Mouse (Mus musculus) neural tube, embryonic 14.5 days (tissue): Measurements from ENCODE around the gene Pard3b. TPM values are rescaled to one million over a fixed set of nuclear protein-coding genes. Genes with fewer than 3 reads are reported as not detected.

Experiments used
- ATAC-seq: fragments of 200-750 bp; cut with Nextera tagmentation; 2 replicates; pipeline ENCODE4 v1.8.0; 2017; ENCODE audit warnings: low read depth, mild to moderate bottlenecking, moderate TSS enrichment, moderate library complexity
- H3K27ac ChIP-seq: fragments of 300-500 bp; sonication (generic); 2 replicates; pipeline ENCODE4 v1.5.1; 2014; ENCODE audit warnings: low read depth, mild to moderate bottlenecking, control low read depth, low read length, moderate library complexity, mixed read lengths
- H3K27me3 ChIP-seq: fragments of 300-500 bp; sonication (generic); 2 replicates; pipeline ENCODE4 v1.6.1; 2014; ENCODE audit warnings: low read length; ENCODE audit not compliant: control insufficient read depth, insufficient read depth
- H3K36me3 ChIP-seq: fragments of 300-500 bp; sonication (generic); 2 replicates; pipeline ENCODE4 v1.6.1; 2014; ENCODE audit warnings: low read length, mixed read lengths; ENCODE audit not compliant: control insufficient read depth, insufficient read depth
- H3K4me1 ChIP-seq: fragments of 300-500 bp; sonication (generic); 2 replicates; pipeline ENCODE4 v1.6.1; 2014; ENCODE audit warnings: low read length; ENCODE audit not compliant: control insufficient read depth, insufficient read depth
- H3K4me2 ChIP-seq: fragments of 300-500 bp; sonication (generic); 2 replicates; pipeline ENCODE4 v1.6.1; 2014; ENCODE audit warnings: mild to moderate bottlenecking, low read depth, low read length, control low read depth
- H3K4me3 ChIP-seq: fragments of 300-500 bp; sonication (generic); 2 replicates; pipeline ENCODE4 v1.5.1; 2014; ENCODE audit warnings: low read depth, low read length, control low read depth, mixed read lengths
- H3K9ac ChIP-seq: fragments of 300-500 bp; sonication (generic); replicated peaks from 2 replicates; pipeline ENCODE4 v1.6.1; 2014; ENCODE audit warnings: low read depth, mild to moderate bottlenecking, control low read depth, low read length, mixed read lengths
- H3K9me3 ChIP-seq: fragments of 300-500 bp; sonication (generic); 2 replicates; pipeline ENCODE4 v1.6.1; 2016; ENCODE audit warnings: low read length; ENCODE audit not compliant: control insufficient read depth
- WGBS: fragments of 180-500 bp; shearing (Covaris S2); extraction: QIAGEN DNeasy Blood & Tissue Kit; methylation state at CpG from one replicate; pipeline ENCODE4 v1.1.7; 2014; 5-methylcytosine and 5-hydroxymethylcytosine counted together
- polyA plus RNA-seq: library from polyadenylated mRNA; unstranded; fragments of >200 nt; fragmentation: Nextera tagmentation; extraction: Ambion mirVana; gene quantifications from 2 replicates; pipeline ENCODE4 v1.2.1, GENCODE M21; 2014

Pard3b gene
- polyA plus RNA-seq, 1 experiment from 2014 or later = 9.9 TPM

DNA sequence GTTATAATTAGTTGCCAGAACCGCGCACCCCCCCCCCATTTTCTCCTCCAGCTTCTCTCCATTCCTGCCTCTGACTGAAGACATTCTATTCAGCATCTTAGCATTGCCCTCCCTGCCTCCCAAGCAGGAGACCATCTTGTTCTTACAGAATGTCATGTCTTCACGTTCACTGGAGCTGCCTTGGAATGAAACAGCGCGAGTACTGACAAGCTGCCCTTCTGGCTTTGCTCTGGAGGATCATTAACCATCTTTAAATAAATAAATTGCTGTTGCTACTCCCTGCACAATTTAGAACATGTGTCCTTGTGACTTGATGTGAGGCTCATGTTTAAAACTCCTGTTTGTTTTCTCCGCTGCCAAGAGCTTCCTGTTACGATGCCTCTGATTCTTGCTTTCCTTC lies 432.5 kb downstream of the Pard3b start:
- Histone ChIP-seq H3K4me3 (no peak overlapping the region), H3K4me2 (no peak overlapping the region), H3K27ac (no peak overlapping the region), H3K36me3 (no peaks in the 10 kb centered on the region), H3K27me3 (no peaks in the 10 kb centered on the region), H3K9me3 (no peaks in the 10 kb centered on the region), H3K9ac (no peak overlapping the region), H3K4me1 (no peaks in the 10 kb centered on the region)
- no peak for ATAC-seq
- WGBS = 77% methylated on average over 7 of the region's 7 CpGs

DNA sequence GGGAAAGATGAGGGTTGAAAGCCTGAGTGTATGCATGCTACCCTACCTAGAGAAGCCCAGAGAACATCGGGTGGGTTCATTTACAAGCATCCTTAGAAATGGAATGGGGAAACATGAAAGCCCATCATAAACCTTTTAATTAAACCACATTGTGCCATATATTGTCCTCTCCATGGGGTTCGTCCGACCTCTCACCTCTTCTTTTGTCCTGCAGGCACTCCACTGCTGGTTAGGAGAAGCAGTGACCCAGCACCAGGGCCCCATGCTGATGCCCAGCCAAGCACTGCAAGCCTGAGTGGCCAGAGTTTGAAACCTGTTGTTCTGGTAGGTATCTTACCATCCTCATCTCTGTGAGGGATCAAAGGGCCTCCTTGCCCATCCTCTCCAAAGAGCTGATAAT lies 437.5 kb downstream of the Pard3b start:
- 20% methylated on average over 3 of the region's 3 CpGs for WGBS
- H3K9me3 ChIP-seq = no peaks in the 10 kb centered on the region
- no peaks in the 10 kb centered on the region for H3K27me3 ChIP-seq
- no peaks in the 10 kb centered on the region for H3K4me1 ChIP-seq
- no peak overlapping the region for H3K27ac ChIP-seq
- no peak overlapping the region for H3K4me2 ChIP-seq
- no peak overlapping the region for H3K4me3 ChIP-seq
- no peak overlapping the region for H3K9ac ChIP-seq
- no peaks in the 10 kb centered on the region for H3K36me3 ChIP-seq
- no peak for ATAC-seq

DNA sequence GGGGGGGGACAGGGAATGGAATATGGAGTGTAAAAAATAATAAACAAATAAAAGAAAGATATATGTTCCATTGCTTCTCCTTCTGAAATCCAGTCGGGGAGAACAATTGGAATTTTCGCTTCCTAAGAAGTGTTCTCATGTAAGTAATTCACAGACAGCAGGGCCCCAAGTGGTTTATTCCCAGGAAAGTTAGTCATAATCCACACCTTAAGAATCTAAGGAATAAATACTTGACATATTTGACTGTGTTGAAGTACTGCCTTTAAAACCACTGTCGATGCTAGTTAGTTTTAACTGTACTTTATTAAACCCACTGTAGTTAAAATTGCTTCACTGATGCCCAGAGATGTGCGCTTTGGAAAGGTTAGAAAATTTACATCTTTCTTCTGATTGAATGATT lies 442.5 kb downstream of the Pard3b start:
- Histone ChIP-seq H3K9ac (no peak overlapping the region), H3K36me3 (no peaks in the 10 kb centered on the region), H3K4me3 (no peak overlapping the region), H3K4me1 (no peaks in the 10 kb centered on the region), H3K4me2 (no peak overlapping the region), H3K27ac (no peak overlapping the region), H3K9me3 (no peaks in the 10 kb centered on the region), H3K27me3 (no peaks in the 10 kb centered on the region)
- WGBS = 89% methylated on average over 4 of the region's 4 CpGs
- no peak for ATAC-seq

DNA sequence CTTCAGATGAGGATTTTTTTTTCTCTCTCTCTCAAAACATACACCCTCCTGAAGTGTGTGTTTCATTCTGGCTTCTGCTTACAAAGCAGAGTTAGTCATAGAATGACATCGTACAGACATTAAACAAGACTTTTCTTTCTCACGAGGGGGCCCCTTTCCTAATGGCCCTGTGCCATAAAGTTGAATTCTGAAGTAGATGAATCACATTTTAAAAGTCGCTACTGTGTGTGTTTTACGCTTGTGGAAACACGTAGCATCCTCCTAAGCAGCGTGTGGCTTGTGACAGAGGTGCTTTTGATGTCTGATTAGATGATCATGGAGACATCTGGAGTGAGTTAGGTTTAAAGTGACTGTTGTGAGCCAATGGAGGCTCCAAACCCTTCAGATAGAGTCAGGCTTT lies 447.4 kb downstream of the Pard3b start:
- Histone ChIP-seq H3K4me2 (no peak overlapping the region), H3K4me1 (no peaks in the 10 kb centered on the region), H3K36me3 (no peaks in the 10 kb centered on the region), H3K4me3 (no peak overlapping the region), H3K27ac (no peak overlapping the region), H3K27me3 (no peaks in the 10 kb centered on the region), H3K9me3 (no peaks in the 10 kb centered on the region), H3K9ac (no peak overlapping the region)
- no peak for ATAC-seq
- 21% methylated on average over 6 of the region's 6 CpGs for WGBS

DNA sequence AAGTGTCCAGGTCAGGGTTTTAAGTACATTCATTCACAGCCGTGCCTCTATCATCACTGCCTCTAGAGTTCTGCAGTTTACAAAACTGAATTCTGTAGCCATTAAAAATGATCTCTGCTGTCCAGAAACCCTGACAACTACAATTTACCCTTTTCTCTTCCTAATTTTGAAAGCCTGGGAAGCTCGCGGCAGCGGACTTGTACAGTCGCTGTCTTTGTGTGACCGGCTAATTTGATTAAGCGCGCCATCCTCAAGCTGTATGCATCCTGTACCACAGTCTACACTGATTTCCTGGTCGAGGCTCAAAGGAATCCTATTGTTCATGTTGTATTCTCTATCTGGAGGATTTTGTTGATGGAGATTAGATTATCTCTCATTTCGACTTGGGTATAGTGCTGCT lies 448.8 kb downstream of the Pard3b start:
- Histone ChIP-seq H3K36me3 (no peaks in the 10 kb centered on the region), H3K4me2 (peak overlapping the region; percentile 8; the same call in 1 of the 2 replicates), H3K4me3 (no peak overlapping the region), H3K9ac (no peak overlapping the region), H3K4me1 (no peaks in the 10 kb centered on the region), H3K9me3 (no peaks in the 10 kb centered on the region), H3K27me3 (no peaks in the 10 kb centered on the region), H3K27ac (no peak overlapping the region)
- no peak for ATAC-seq
- 50% methylated on average over 10 of the region's 10 CpGs for WGBS

DNA sequence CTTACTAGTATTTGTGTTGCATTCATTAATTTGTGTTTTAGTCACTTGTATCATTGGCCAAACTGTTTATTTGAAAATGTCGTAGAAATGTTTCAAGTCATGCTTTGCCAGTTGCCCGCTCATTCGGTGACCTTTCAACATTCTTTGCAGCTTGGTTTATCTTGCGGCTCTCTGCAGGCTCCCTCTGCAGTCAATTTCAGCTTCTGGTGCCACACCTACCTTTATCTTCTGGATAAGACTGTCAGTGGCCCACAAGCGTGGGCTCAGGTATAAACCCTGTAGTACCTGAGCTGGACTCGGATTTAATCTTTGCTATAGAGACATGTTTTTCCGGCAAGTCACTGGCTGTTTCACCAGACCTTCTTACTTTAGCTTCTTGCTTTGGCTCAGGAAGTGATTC lies 456.3 kb downstream of the Pard3b start:
- Histone ChIP-seq H3K9me3 (no peaks in the 10 kb centered on the region), H3K9ac (no peak overlapping the region), H3K36me3 (no peaks in the 10 kb centered on the region), H3K27me3 (no peaks in the 10 kb centered on the region), H3K4me1 (no peaks in the 10 kb centered on the region), H3K27ac (no peak overlapping the region), H3K4me3 (no peak overlapping the region), H3K4me2 (no peak overlapping the region)
- ATAC-seq = no peak
- WGBS = 93% methylated on average over 7 of the region's 7 CpGs

DNA sequence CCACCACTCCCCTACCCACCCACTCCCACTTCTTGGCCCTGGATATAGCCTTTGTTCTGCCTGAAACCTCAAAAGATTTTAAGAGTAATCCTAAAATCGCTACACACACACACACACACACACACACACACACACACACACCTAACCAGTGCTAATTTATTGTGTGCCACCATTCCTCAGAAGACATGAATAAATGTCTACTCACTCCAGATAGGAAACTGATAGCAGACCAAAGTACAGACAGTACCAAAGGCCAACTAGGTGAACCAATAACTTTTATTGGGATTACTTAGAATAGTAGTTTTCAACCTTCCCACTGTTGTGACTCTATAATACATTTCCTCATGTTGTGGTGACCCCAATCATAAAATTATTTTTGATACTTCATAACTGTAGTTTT lies 483.8 kb downstream of the Pard3b start:
- no peaks in the 10 kb centered on the region for H3K9me3 ChIP-seq
- ATAC-seq = no peak
- no peak overlapping the region for H3K9ac ChIP-seq
- H3K27me3 ChIP-seq = no peaks in the 10 kb centered on the region
- no peak overlapping the region for H3K4me2 ChIP-seq
- no peaks in the 10 kb centered on the region for H3K4me1 ChIP-seq
- H3K36me3 ChIP-seq = no peaks in the 10 kb centered on the region
- no peak overlapping the region for H3K4me3 ChIP-seq
- no peak overlapping the region for H3K27ac ChIP-seq
- WGBS = 100% methylated on average over 1 of the region's 1 CpGs

DNA sequence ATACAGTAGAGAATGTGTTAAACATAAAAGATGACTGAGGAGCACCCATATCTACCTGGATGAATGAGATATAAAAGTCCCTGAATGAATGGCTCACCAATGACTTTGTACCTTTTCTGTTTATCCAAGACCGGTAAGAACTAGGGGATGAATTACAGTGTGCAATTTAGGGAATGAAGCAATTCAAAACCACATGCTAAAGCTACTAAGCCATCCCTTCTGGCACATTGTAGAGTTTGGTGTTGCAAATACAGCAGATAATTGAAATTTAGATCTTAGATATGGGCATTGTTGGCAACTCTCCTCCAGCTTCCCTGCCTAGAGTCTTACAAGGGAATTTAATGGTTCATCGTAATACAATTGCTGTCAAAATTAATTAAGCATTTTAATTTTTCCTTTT lies 490.6 kb downstream of the Pard3b start:
- no peak for ATAC-seq
- H3K4me3 ChIP-seq = no peak overlapping the region
- no peak overlapping the region for H3K27ac ChIP-seq
- H3K36me3 ChIP-seq = no peaks in the 10 kb centered on the region
- no peaks in the 10 kb centered on the region for H3K27me3 ChIP-seq
- no peak overlapping the region for H3K4me2 ChIP-seq
- WGBS = 68% methylated on average over 2 of the region's 2 CpGs
- no peaks in the 10 kb centered on the region for H3K9me3 ChIP-seq
- no peaks in the 10 kb centered on the region for H3K4me1 ChIP-seq
- H3K9ac ChIP-seq = no peak overlapping the region

DNA sequence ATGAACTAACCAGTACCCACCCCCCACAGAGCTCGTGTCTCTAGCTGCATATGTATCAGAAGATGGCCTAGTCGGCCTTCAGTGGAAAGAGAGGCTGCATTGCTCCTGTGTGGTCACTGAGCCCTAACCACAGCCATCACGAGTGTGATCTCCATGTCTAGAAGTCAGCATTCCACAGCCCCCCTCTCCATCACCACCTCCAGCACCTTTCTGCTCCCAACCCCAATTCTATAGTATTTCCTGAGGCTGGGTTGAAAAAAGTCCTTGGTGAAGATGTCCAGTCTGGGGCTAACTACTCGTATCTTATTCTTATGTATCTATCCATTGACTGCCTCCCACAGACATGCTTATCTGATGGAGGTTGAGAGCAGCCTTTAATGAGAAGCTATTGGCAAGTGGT lies 509.5 kb downstream of the Pard3b start:
- Histone ChIP-seq H3K27me3 (no peaks in the 10 kb centered on the region), H3K36me3 (no peaks in the 10 kb centered on the region), H3K9me3 (no peaks in the 10 kb centered on the region), H3K4me1 (no peaks in the 10 kb centered on the region), H3K27ac (no peak overlapping the region), H3K9ac (no peak overlapping the region), H3K4me3 (no peak overlapping the region), H3K4me2 (no peak overlapping the region)
- ATAC-seq = no peak
- 89% methylated on average over 4 of the region's 4 CpGs for WGBS

DNA sequence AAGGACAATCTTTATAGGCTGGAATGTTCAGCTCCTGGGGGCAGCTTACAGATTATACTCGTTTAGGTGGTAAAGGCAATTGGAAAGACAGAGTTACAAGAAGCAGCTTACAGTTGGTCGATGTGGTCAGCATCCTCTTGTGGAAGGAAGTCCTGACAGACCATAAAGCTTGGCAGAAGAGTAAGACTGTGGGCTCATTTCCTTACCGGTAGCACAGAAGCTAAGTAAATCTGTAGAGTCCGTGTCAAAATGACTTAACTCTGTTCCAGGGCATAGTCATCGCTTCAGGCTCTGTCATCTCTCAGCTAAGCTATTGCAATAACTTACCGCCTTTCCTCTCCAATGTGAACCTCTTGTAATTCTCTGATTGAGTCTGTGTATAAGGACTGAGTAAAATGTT lies 510.2 kb downstream of the Pard3b start:
- H3K4me1 ChIP-seq = no peaks in the 10 kb centered on the region
- no peak overlapping the region for H3K4me3 ChIP-seq
- H3K27ac ChIP-seq = no peak overlapping the region
- 80% methylated on average over 6 of the region's 6 CpGs for WGBS
- H3K9ac ChIP-seq = no peak overlapping the region
- no peak overlapping the region for H3K4me2 ChIP-seq
- ATAC-seq = no peak
- H3K36me3 ChIP-seq = no peaks in the 10 kb centered on the region
- no peaks in the 10 kb centered on the region for H3K27me3 ChIP-seq
- no peaks in the 10 kb centered on the region for H3K9me3 ChIP-seq
